ENCODE assay signal across 9 mouse cellular contexts in the genomic region with DNA sequence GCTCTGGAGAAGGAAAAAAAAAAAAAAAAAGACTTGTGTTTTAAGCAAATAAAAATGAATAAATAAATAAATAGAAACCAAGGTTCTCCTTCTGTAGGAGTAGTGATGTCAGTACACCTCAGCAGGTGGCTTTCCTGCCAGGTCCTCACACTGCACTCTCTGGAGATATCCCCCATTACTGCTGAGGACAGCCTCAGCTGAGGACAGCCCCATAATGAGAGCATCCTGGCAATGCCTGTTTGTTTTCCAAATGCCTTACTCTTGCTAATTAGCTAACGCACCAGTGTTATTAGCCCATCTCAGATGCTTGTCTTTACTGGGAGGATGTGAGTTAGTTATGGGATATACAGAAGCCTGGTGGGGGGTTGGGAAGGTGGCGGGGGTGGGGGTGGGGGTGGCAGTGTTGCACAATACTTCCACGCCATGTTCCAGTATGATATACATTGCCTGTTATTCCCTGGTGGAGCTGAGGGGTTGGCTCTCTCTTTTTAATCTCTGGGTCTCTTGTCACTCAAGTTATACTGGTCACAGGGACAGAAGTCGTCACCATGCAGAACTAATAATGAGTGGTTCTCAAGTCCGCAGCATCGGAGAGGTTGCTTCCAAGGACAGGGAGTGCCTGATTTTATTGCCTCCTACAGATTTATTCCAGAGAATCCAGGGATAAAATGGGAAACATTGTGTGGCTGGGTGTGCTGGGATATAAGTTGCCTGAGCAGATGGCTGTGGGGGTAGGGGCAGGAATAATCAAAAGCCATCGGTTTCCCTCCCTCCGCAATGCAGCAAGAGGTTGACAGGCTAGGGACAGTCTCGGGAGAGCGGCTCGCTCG.
A peak's percentile ranks its signal among the peaks of the same experiment; 100 is the strongest.
DNase-seq lines count a peak whose midpoint lies in the region; ATAC-seq and TF ChIP-seq lines count a peak whose summit lies in the region.
"Had no signal": no experiment of that assay in that cellular context is flagged by ENCODE, and none has a peak within 500 bp of the region (broad histone marks: within the 10 kb centered on the region; RNA-seq: fewer than 3 reads in every experiment).

No protein-coding gene starts in this region.

- TF ChIP-seq CTCF in intestine, postnatal 0 days (IDR thresholded peaks at IDR 0.05; ENCODE audit: low read depth) = no peak

- peak; percentile 68 for DNase-seq in layer of hippocampus, adult 11-12 months (ENCODE audit: low spot score)
- DNase-seq in layer of hippocampus, postnatal 10 days (ENCODE audit: low spot score in 2 of 2) = no peak
- DNase-seq in urinary bladder, postnatal 36 days (ENCODE audit: low spot score in 2 of 2) = no peak
- DNase-seq in urinary bladder, postnatal 10 days (ENCODE audit: low spot score) = no peak
- no peak for DNase-seq in kidney, postnatal 25 days

- H3K9ac ChIP-seq in embryonic facial prominence, embryonic 13.5 days = 0 out of 2 replicates have a peak overlapping the region, but pooled peaks have one; percentile 6
- no peak overlapping the region for H3K9ac ChIP-seq in intestine, postnatal 0 days (ENCODE audit: low read depth, low read length)
- no peak overlapping the region for H3K9ac ChIP-seq in neural tube, embryonic 12.5 days

- H3K9me3 ChIP-seq in embryonic facial prominence, embryonic 13.5 days = no peaks in the 10 kb centered on the region
- H3K9me3 ChIP-seq in intestine, postnatal 0 days (ENCODE audit: control insufficient read depth) = no peaks in the 10 kb centered on the region
- no peaks in the 10 kb centered on the region for H3K9me3 ChIP-seq in neural tube, embryonic 12.5 days

- H3K27me3 ChIP-seq in embryonic facial prominence, embryonic 13.5 days = no peaks in the 10 kb centered on the region
- no peaks in the 10 kb centered on the region for H3K27me3 ChIP-seq in intestine, postnatal 0 days (replicated peaks; ENCODE audit: control insufficient read depth, insufficient read depth, low read length)
- H3K27me3 ChIP-seq in neural tube, embryonic 12.5 days (replicated peaks) = no peaks in the 10 kb centered on the region
- H3K27me3 ChIP-seq: Patski had no signal

- no peaks in the 10 kb centered on the region for H3K36me3 ChIP-seq in embryonic facial prominence, embryonic 13.5 days
- H3K36me3 ChIP-seq in intestine, postnatal 0 days (ENCODE audit: control insufficient read depth, insufficient read depth) = no peaks in the 10 kb centered on the region
- no peaks in the 10 kb centered on the region for H3K36me3 ChIP-seq in neural tube, embryonic 12.5 days

- no peak for ATAC-seq in embryonic facial prominence, embryonic 13.5 days (ENCODE audit: insufficient number of reproducible peaks, insufficient read depth, low FRiP score, low TSS enrichment, low read depth)
- no peak for ATAC-seq in intestine, postnatal 0 days
- peak; percentile 74 for ATAC-seq in neural tube, embryonic 12.5 days (ENCODE audit: low FRiP score, low read depth)
- ATAC-seq: Patski had no signal

- 14% methylated on average over 12 of the region's 12 CpGs for WGBS in embryonic facial prominence, embryonic 13.5 days
- 16% methylated on average over 12 of the region's 12 CpGs for WGBS in intestine, postnatal 0 days
- 13% methylated on average over 12 of the region's 12 CpGs for WGBS in neural tube, embryonic 12.5 days

- no peak overlapping the region for H3K27ac ChIP-seq in embryonic facial prominence, embryonic 13.5 days
- no peak overlapping the region for H3K27ac ChIP-seq in intestine, postnatal 0 days (ENCODE audit: low read depth, low read length)
- 0 out of 2 replicates have a peak overlapping the region, but pooled peaks have one; percentile 26 for H3K27ac ChIP-seq in neural tube, embryonic 12.5 days

- H3K4me3 ChIP-seq in embryonic facial prominence, embryonic 13.5 days = no peak overlapping the region
- H3K4me3 ChIP-seq in intestine, postnatal 0 days (ENCODE audit: low read depth, low read length) = no peak overlapping the region
- peak overlapping the region; percentile 13; the same call in 1 of the 2 replicates for H3K4me3 ChIP-seq in neural tube, embryonic 12.5 days

- H3K4me2 ChIP-seq in embryonic facial prominence, embryonic 13.5 days = peak overlapping the region; percentile 44
- peak overlapping the region; percentile 49; the same call in 1 of the 2 replicates for H3K4me2 ChIP-seq in intestine, postnatal 0 days (replicated peaks; ENCODE audit: low read depth)
- H3K4me2 ChIP-seq in neural tube, embryonic 12.5 days (replicated peaks) = peak overlapping the region; percentile 52

- H3K4me1 ChIP-seq in embryonic facial prominence, embryonic 13.5 days = peaks cover 7% of the 10 kb centered on the region
- 0 out of 2 replicates have a peak, but pooled peaks cover 4% of the 10 kb centered on the region for H3K4me1 ChIP-seq in intestine, postnatal 0 days (replicated peaks; ENCODE audit: control insufficient read depth, insufficient read depth, low read length)
- H3K4me1 ChIP-seq in neural tube, embryonic 12.5 days = peaks cover 24% of the 10 kb centered on the region
